Mouse (Mus musculus) liver, embryonic 14.5 days (tissue): ENCODE results near the gene Mef2a. TPM values are rescaled to one million over a fixed set of nuclear protein-coding genes. Genes with fewer than 3 reads are reported as not detected.

Experiments used
- ATAC-seq: fragments of 200-750 bp; cut with Nextera tagmentation; 2 replicates; pipeline ENCODE4 v1.8.0; 2017; ENCODE audit warnings: moderate number of reproducible peaks, mild to moderate bottlenecking, moderate library complexity; ENCODE audit not compliant: insufficient read depth
- DNase-seq, 3 experiments: peaks; one replicate each; pipeline ENCODE4 v3.0.0-alpha.2; 2012 to 2013; ENCODE audit warnings: low read depth in 3 of 3, low spot score in 3 of 3
- H3K27ac ChIP-seq: fragments of 300-500 bp; sonication (generic); 2 replicates; pipeline ENCODE4 v1.5.1; 2014; ENCODE audit warnings: moderate library complexity, mild to moderate bottlenecking, control low read depth, inconsistent platforms
- H3K27me3 ChIP-seq: fragments of 300-500 bp; sonication (generic); 2 replicates; pipeline ENCODE4 v1.6.1; 2014; ENCODE audit warnings: mild to moderate bottlenecking, low read length, moderate library complexity; ENCODE audit not compliant: control insufficient read depth, insufficient read depth
- H3K36me3 ChIP-seq: fragments of 300-500 bp; sonication (generic); replicated peaks from 2 replicates; pipeline ENCODE4 v1.6.1; 2014; ENCODE audit warnings: low read depth; ENCODE audit not compliant: control insufficient read depth, insufficient read depth
- H3K4me1 ChIP-seq, 2 experiments: fragments of 200-500 bp in 1 of 2; fragments of 300-500 bp in 1 of 2; sonication (generic) in 1 of 2; replicated peaks; 2 replicates each; pipeline ENCODE4 v1.6.1; 2012 to 2014; ENCODE audit warnings: antibody characterized with exemption in 1 of 2, inconsistent platforms in 1 of 2, low read length in 1 of 2; ENCODE audit not compliant: control insufficient read depth in 2 of 2, insufficient read depth in 2 of 2
- H3K4me2 ChIP-seq: fragments of 300-500 bp; sonication (generic); 2 replicates; pipeline ENCODE4 v1.6.1; 2014; ENCODE audit warnings: low read depth, mild to moderate bottlenecking, control low read depth, moderate library complexity
- H3K4me3 ChIP-seq, 2 experiments: fragments of 200-500 bp in 1 of 2; fragments of 300-500 bp in 1 of 2; sonication (generic) in 1 of 2; 2 replicates each; pipeline ENCODE4 v1.5.1; 2012 to 2014; ENCODE audit warnings: low read depth in 2 of 2, low read length in 2 of 2, mild to moderate bottlenecking in 2 of 2, control low read depth in 1 of 2, inconsistent platforms in 1 of 2, moderate library complexity in 1 of 2; ENCODE audit not compliant: insufficient read depth in 1 of 2
- H3K9ac ChIP-seq: fragments of 300-500 bp; sonication (generic); replicated peaks from 2 replicates; pipeline ENCODE4 v1.6.1; 2014; ENCODE audit warnings: mild to moderate bottlenecking, control low read depth, moderate library complexity
- H3K9me3 ChIP-seq: fragments of 300-500 bp; sonication (generic); 2 replicates; pipeline ENCODE4 v1.6.1; 2016; ENCODE audit warnings: low read length, mixed read lengths; ENCODE audit not compliant: control insufficient read depth
- CTCF ChIP-seq: IDR thresholded peaks from 2 replicates; pipeline ENCODE4 v1.5.1; 2016; ENCODE audit warnings: antibody characterized with exemption, low read depth, control low read depth
- EP300 ChIP-seq: IDR thresholded peaks from 2 replicates; pipeline ENCODE4 v1.6.1; 2016; ENCODE audit warnings: antibody characterized with exemption, low read depth
- WGBS: fragments of 180-500 bp; shearing (Covaris S2); extraction: QIAGEN DNeasy Blood & Tissue Kit; methylation state at CpG from one replicate; pipeline ENCODE4 v1.1.7; 2014; ENCODE audit not compliant: insufficient replicate concordance; 5-methylcytosine and 5-hydroxymethylcytosine counted together
- polyA plus RNA-seq, 2 experiments: library from polyadenylated mRNA; depleted of rRNA in 1 of 2; stranded (reverse) in 1 of 2; unstranded in 1 of 2; fragments of >200 nt; fragmentation: Nextera tagmentation in 1 of 2; extraction: Ambion mirVana in 1 of 2; gene quantifications; 2 replicates each; pipeline versions ENCODE4 v1.2.1 to v1.2.3; 2012 to 2014

The Mef2a gene
- polyA plus RNA-seq, 2 experiments: 5.2 to 8.6 TPM

- no peaks in the 10 kb centered on the region for H3K4me1 ChIP-seq
- H3K36me3 ChIP-seq: no peaks in the 10 kb centered on the region; the same call in 1 of the 2 replicates
- H3K27ac ChIP-seq: no peak overlapping the region
- no peak for DNase-seq
- ATAC-seq: 0 out of 2 replicates have a peak, but pooled peaks have one; percentile 41
- H3K27me3 ChIP-seq: no peaks in the 10 kb centered on the region
- H3K4me3 ChIP-seq: no peak overlapping the region
- TF ChIP-seq CTCF (peak; percentile 85), EP300 (no peak)
- WGBS: 59% methylated on average over 5 of the region's 5 CpGs
- H3K9me3 ChIP-seq: no peaks in the 10 kb centered on the region
- H3K4me2 ChIP-seq: no peak overlapping the region
- H3K9ac ChIP-seq: no peak overlapping the region
These were observed 143.6 kb downstream of the Mef2a start for GRCm38 (mm10) chr7:67228891-67229602.

DNA sequence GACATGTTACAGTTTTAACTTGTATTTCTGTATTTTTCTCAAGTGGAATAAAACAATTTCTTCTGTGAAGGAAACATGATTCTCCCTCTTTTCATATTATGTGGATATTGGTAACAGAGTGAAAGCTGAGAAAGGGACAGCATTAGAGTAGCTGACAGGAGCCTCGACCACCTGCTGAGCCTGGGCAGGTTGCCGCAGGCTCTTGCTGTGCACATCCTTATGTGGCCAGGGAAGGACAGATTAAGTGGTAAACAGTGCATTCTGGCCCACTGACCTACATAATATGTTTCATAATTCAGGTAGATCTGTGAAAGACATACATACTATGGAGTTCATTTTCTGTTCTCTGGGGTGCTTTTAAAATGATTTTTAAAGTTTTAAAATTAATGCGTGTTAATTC is 144.3 kb downstream of the Mef2a start:
- Histone ChIP-seq H3K27ac (no peak overlapping the region), H3K4me1 (no peaks in the 10 kb centered on the region; a peak in 1 of 4 replicates), H3K4me3 (no peak overlapping the region), H3K4me2 (no peak overlapping the region), H3K9me3 (no peaks in the 10 kb centered on the region), H3K36me3 (no peaks in the 10 kb centered on the region; the same call in 1 of the 2 replicates), H3K27me3 (no peaks in the 10 kb centered on the region), H3K9ac (no peak overlapping the region)
- TF ChIP-seq EP300 (no peak), CTCF (no peak)
- WGBS: 68% methylated on average over 3 of the region's 3 CpGs
- DNase-seq (no peak), ATAC-seq (no peak)

GRCm38 (mm10) chr7:67227538-67227937 is 145.1 kb downstream of the Mef2a start:
- DNase-seq (no peak), ATAC-seq (no peak)
- 58% methylated on average over 1 of the region's 1 CpGs for WGBS

DNA sequence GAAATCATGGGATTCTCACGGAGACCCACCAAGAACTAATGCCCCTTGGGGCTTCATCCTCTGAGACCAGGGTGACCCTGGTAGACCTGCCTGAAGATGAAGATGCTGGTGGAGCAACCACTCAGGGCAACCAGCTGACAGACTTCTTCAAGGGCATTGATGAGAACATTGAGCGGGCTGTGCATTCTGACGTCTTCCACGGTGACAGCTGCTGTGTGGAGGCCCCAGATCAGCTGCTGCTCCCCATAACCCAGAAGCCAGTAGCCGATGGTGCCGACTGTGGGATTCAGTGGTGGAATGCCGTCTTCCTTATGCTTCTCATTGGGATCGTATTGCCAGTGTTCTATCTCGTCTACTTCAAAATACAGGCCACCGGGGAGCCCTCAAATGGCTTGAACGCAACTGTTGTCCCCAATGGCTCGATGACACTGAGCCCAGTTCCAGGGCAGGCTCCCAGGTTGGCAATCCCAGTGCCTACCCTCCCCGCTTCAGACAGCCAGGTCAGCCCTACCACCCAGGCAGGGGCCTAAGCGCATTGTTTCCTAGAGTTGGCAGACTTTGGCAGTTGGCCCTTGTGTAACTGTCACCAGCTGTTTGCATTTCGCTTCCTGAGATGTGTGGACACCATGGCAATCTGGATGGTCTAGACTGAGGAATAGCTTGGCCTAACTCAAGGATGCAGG is 146.6 kb downstream of the Mef2a start:
- H3K4me1 ChIP-seq: peaks cover 5 to 8% of the 10 kb centered on the region in 2 experiments
- H3K4me2 ChIP-seq: no peak overlapping the region
- H3K27ac ChIP-seq: no peak overlapping the region
- H3K9me3 ChIP-seq: no peaks in the 10 kb centered on the region
- TF ChIP-seq EP300 (no peak), CTCF (no peak)
- H3K4me3 ChIP-seq: no peak overlapping the region
- ATAC-seq: no peak
- DNase-seq: no peak
- H3K36me3 ChIP-seq: no peaks in the 10 kb centered on the region
- no peak overlapping the region for H3K9ac ChIP-seq
- 76% methylated on average over 15 of the region's 15 CpGs for WGBS
- no peaks in the 10 kb centered on the region for H3K27me3 ChIP-seq

More at GRCm38 (mm10) chr7:67227538-67227937, 145.1 kb downstream of the Mef2a start:
- Histone ChIP-seq H3K9ac (no peak overlapping the region), H3K27ac (no peak overlapping the region), H3K9me3 (no peaks in the 10 kb centered on the region), H3K36me3 (no peaks in the 10 kb centered on the region; the same call in 1 of the 2 replicates), H3K4me1 (peaks cover 2 to 4% of the 10 kb centered on the region in 2 experiments; a peak in 3 of 4 replicates), H3K4me2 (no peak overlapping the region), H3K27me3 (no peaks in the 10 kb centered on the region), H3K4me3 (no peak overlapping the region)
- TF ChIP-seq EP300 (no peak), CTCF (no peak)

- H3K27ac ChIP-seq: no peak within 1 kb of the TSS
- TF ChIP-seq CTCF: no peak
- TF ChIP-seq EP300: no peak
- 4% methylated on average over 31 of the region's 31 CpGs for WGBS
These were observed 150.3 kb downstream of the Mef2a start, which contains the start of gene Lysmd4 for GRCm38 (mm10) chr7:67222220-67222862. TSS of gene Lysmd4 (plus strand) at chr7:67222544.

More at GRCm38 (mm10) chr7:67222220-67222862, 150.3 kb downstream of the Mef2a start, which contains the start of gene Lysmd4:
- Histone ChIP-seq H3K36me3 (no peaks in the 10 kb centered on the region), H3K9me3 (no peaks in the 10 kb centered on the region), H3K4me3 (peak within 1 kb of the TSS; percentile 82 to 98), H3K4me2 (peak within 1 kb of the TSS; percentile 89), H3K27me3 (no peaks in the 10 kb centered on the region), H3K4me1 (peaks cover 5 to 8% of the 10 kb centered on the region in 2 experiments), H3K9ac (peak within 1 kb of the TSS; percentile 76)
- ATAC-seq (peak; percentile 99), DNase-seq (peak; percentile 86 to 87 (median 87))
